Mouse (Mus musculus): ENCODE data around the gene Trip6. TPM values are rescaled to one million over a fixed set of nuclear protein-coding genes. Genes with fewer than 3 reads are reported as not detected.

Gene Trip6
- total RNA-seq, 2 experiments from 2014 or later: 7.2 TPM; not detected in 1

DNA sequence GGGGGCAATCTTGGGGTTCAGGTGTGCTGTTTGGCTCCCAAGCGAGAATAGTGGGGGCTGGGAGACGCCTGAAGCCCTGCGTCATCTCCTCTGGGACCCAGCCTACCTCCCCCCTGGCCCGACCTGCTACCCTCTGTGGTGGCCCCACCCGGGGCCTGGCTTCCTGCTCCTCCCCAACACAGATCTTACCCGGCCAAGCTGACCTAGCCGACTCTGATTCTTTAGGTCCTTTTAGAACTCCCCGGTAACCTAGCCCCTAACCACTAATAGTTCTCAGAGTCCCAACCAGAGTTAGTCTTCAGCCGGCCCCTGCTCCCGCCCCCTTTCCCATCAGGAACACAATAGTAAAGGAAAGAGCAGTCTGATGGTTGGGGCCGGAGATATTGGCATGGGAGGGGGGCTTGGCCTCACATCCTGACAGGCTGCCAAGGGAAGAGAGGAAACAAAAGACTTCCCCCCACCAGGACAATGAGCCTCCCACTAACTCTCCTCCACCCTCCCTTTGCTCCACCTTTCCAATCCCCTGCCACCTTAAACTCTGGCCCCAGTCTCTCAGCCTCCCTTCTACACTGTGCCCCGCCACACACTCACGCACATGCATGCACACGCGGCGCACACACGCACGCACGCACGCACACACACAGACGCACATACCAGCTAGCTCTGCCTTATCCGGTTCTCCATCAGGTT lies 25.2 kb upstream of the Trip6 start:
- ATAC-seq (replicated peaks; ENCODE audit: low FRiP score, poor library complexity, severe bottlenecking): peak; percentile 36; the same call in 1 of the 2 replicates

DNA sequence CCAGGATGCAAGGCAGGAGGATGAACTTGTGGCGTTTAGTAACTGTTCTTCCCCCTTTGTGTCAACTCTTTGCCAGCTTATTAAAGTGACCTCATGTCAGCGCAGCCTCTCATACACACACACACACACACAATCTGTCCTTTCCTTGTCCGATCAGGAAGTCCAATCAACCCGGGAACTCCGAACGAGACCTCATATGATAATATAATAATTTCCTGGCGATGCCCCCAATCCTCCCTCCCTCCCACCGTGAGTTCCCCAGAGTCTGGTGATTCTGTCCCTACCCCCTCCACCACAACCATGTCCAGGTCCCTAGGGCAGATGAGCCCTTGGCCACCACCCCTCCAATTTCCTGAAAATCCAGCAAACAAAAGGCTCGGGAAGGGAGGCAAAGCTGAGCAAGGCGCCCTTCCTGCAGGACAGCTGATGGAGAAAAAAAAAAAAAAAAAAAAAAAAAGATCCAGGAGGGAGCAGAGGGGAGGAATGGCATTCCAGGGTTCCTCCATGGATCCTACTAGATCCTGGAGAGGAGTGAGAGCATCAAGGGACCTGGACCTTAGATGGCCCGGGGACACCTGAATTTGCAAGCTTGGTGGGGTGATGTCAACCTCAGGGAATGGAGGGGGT lies 24.6 kb upstream of the Trip6 start:
- ATAC-seq (replicated peaks; ENCODE audit: low FRiP score, poor library complexity, severe bottlenecking): no peak

DNA sequence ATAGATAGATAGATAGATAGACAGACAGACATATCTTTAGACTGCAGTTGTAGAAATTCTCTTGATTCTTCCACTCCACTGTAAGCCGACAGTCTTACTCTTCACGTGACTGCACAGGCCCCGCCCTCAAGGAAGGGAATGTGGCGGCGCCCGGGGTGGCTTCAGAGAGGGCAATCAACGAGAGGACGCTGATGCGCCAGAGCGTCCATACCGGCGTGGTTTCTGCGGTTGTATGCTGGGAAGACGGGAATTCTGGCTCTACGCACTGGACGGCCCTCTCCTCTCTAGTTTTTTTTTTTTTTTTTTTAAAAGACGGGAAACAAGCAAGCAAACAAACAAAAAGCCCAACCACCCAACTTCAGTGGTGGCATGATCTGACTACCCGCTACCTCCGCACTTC lies 24.1 kb upstream of the Trip6 start:
- peak; percentile 86 for ATAC-seq (replicated peaks; ENCODE audit: low FRiP score, poor library complexity, severe bottlenecking)

DNA sequence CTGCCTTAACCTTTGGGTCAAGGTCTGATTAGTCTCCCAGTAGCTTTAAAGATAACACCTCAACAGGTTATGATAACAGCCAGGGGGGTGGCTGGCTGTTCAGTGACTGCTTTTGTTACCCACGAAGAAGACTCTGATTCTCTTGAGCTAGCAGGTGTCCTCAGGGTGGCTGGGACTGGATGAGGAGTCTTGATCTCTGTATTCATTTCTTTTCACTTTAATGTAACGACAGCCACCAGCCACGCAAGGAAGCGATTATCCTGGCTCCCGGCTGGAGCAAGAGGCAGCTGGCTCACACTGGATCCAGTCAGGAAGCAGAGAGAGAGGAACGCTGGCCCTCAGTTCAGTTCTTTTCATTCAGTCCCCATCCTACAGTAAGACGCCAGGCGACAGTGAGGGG lies 23.0 kb upstream of the Trip6 start:
- no peak for ATAC-seq (replicated peaks; ENCODE audit: low FRiP score, poor library complexity, severe bottlenecking)

DNA sequence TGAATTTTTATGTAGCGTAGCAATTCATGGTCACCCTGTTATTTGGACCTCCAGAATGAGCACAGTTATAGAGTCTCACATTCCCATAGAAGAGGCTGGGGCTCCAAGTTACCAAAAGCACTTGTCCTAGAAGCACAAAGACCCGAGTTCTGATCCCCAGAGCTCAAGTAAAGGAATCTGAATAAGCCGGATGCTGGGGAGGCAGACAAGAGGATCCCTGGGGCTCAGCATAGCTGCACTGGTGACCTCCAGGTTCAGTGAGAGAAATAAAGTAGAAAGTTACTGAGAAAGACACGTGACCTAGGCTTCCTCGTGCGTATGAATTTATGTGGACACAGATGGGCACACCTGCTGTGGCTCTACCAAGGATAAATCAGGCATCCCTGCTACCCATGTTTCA lies 20.9 kb upstream of the Trip6 start:
- no peak for ATAC-seq (replicated peaks; ENCODE audit: low FRiP score, poor library complexity, severe bottlenecking)

DNA sequence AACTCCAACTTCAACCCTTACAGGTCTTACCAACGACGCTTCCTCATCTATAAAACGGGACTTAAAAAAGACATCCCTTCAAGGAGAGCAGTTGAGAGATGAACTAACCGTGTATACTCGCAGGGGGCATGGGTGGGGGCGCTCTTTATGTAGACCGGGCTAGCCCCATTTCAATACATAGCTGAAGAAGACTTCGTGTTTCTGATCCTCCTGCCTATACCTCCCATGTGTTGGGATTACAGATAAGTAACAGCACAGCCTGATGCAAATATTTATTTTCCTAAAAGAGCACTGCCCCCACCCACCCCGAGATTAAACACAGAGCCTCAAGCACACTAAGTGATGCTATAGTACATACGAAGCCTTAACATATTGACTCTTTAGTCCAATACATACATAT lies 20.1 kb upstream of the Trip6 start:
- ATAC-seq (replicated peaks; ENCODE audit: low FRiP score, poor library complexity, severe bottlenecking): no peak

DNA sequence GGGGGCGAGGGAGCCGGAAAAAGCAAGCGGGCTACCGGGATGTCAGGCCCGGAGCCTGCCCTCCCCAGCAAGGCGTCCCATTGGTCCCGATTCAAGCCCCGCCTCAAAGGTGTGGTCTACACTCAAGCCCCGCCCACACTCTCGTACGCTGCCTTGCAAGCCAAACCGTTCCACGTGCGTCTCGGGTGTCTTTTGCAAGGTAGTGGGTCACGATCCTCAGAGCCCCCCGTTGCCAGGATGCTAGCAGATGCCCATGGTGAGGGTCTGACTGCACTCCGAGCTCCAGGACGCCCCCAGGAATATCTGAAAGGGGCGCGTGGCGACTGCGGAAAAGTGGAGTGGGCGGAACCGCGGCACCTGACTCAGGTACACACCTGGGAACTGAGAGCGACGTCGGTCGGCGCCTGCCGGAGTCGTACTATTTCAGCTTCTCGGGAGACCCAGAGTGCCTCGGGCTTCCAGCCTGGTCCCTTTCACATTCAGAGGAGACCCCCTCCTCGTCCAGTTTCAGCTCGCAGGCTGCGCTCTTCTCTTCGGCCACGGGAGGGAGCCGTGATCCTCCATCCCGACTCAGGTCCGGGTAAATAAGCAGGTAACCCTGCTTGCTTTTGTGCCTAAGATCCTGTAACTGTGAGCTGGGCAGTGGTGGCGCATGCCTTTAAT lies 19.4 kb upstream of the Trip6 start, which contains the start of gene Slc12a9:
Gene Slc12a9 (minus strand): TSS at position 86 of the 663 bp plus-strand sequence.
- peak; percentile 89 for ATAC-seq (replicated peaks; ENCODE audit: low FRiP score, poor library complexity, severe bottlenecking)

DNA sequence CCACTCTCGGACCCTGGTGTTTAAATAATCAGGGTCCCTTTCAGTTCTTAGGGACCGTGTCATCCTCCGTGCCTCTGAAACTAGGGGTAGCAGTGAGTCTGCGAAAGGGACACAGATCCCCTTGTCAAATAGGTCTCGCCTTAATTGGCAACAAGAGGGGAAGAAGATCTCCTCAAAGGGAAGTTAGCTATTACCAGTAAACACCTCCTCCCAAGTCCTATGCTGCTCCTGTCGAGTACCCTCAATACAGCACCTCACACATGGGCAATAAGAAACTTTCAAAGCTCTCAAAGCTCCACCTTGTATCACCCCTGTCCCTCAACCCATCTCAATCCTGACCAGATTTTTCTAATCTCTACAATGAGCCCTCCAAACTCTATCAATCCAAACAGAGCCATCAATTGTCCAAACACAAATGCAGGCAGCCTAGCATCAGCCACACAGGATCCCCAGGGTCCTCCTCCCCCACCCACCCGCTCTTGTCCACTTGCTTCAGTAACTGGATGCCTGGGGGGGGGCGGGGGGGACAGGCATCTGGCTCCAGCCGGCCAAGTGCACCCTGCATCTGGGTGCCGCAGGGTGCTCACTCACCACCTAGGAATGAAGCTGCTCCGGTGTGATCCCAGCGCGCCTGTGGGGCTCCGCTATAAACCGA lies 18.8 kb upstream of the Trip6 start:
- ATAC-seq (replicated peaks; ENCODE audit: low FRiP score, poor library complexity, severe bottlenecking): no peak

DNA sequence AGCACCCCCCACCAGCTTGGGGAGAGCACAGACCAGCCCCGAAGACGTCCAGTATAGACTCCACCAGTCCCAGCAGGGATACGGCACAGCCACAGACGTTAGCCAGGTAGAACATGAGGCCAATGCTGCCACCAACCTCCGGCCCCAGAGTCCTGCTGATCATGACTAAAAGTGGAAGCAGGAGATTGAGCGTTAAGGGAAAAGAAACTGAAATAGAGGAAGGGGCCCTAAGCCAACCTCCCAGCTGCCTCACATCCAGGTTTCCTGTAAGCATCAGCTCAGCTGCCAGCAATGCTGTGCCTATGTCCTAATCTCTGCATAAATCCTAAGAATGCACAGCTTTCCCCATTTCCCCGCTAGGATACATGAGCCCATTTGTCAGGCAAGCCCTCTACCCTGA lies 16.7 kb upstream of the Trip6 start:
- no peak for ATAC-seq (replicated peaks; ENCODE audit: low FRiP score, poor library complexity, severe bottlenecking)

DNA sequence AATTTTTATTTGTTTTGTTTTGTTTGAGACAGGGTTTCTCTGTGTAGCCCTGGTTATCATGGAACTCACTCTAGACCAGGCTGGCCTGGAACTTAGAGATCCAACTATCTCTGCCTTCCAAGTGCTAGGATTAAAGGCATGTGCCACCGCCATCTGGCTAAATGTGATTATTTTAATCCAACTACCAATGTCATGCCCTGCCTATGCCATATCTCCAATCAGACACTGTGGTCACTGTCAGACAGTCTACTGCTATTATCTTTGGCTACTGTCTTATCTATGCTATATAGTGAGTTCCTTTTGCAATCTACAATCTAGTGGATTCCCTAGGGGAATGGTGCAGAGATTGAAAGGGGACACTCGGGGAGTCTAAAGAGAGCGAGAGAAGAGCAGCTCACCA lies 6.8 kb upstream of the Trip6 start:
- peak; percentile 18; the same call in 1 of the 2 replicates for ATAC-seq (replicated peaks; ENCODE audit: low FRiP score, poor library complexity, severe bottlenecking)

DNA sequence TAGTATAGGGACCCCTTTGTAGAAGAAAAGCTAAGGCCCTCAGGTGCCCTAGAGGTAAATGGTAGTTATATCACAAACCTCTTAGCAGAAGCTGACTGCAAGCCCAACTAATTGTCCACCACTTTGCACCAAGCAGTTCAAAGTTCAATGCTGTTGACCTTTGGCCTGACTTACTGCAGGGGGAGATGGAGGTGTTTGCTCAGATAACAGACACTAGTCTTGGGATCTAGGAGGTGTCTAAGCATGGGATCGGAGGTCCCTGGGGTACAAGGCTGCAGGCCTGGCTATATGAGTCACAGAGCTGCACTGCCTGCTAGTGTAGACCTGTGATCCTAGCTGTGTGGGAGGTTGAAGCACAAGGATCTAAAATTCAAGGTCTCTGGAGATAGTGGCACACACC lies 4.4 kb upstream of the Trip6 start:
- no peak for ATAC-seq (replicated peaks; ENCODE audit: low FRiP score, poor library complexity, severe bottlenecking)

DNA sequence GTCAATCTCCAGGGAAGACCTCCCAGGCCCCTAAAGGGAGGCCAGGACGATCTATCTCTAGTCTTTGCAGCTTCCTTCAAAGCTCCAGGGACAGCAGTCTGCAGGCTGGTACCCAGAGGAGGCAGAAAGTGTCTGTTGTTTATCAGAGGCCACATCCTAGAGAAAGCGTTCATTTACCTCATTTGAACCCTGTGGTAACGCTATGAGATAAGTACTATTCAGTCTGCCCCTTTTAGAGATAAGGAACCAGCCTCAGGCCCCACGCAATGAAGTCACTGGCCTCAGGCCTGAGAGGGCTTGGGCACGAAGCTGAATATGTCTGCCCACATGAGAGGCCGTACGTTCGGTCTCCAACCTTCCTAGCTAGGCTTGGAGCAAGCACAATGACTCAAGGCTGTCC lies 3.2 kb upstream of the Trip6 start:
- peak; percentile 40 for ATAC-seq (replicated peaks; ENCODE audit: low FRiP score, poor library complexity, severe bottlenecking)

DNA sequence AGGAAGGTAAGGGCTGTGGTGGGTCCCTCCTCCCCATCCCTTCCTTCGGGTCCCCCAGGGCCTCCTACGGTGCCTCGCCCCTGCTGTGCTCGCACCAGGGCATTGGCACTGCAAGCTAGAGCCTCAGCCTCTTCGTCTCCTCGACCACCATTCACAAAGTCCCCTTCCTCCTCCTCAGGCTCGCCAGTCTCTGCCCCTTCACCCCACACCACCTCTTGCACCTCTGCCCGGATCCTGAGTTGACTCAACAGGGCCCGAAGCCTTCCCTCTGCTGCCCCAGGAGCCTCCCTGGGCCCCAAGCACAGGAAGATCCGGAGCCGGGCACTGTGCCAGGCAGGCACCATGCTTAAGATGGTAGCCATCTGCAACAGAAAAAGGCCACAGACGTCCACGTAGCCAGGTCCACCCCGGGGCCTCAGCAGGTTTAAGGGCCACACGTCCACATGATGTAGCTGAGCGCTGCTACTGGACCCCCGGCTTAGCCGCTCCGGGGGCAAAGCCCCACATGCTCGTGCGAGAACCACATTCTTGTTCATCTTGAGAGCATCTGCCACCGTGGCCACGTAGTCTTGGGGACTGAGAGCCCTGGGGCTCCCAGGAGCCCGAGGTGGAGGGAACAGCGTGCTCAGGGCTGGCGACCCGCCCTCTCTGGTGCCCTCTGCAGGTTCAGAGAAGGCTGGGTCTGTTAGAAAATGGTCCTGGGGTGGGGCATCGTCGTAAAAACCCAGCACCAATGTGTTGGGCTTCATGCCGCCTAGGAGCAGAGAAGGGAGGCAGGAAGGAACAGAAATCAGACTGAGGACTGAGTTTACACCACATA lies 1.1 kb upstream of the Trip6 start:
- ATAC-seq (replicated peaks; ENCODE audit: low FRiP score, poor library complexity, severe bottlenecking): peak; percentile 60

DNA sequence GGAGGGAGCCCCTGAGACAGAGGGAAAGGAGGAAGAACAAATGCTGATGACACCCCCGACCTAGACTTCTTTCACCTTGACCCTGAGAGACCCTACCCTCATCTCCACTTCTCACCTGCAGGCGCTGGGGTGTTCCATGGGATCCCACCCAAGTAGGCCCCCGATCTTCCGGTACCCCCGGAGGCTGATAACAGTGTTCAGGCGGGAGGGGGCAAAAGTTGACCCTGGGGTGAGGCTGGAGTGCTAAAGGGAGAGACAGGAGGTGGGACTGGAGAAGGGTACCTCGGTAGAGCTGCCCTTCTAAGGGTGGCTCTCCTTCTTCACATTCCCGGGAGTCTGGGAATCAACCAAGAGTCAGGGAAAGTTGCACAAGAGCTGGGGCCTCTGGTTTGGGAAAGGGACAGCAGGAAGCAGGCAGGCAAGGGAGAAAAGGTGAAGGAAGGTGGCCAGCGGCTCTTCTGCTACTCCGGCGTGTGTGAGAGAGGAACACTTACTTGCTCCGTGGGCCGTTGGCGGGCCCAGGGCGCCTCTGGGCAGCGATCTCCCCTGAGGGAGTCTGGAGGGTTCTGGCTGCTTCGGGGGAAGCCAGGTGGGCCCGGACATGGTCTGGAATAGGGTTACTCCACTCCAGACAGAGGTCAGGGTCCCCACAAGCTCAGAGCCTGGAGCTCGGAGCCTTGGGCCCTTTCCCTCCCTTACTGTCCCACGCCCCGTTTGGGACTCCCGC lies 575 bp downstream of the Trip6 start:
- ATAC-seq (replicated peaks; ENCODE audit: low FRiP score, poor library complexity, severe bottlenecking): 0 out of 2 replicates have a peak, but pooled peaks have one; percentile 13

DNA sequence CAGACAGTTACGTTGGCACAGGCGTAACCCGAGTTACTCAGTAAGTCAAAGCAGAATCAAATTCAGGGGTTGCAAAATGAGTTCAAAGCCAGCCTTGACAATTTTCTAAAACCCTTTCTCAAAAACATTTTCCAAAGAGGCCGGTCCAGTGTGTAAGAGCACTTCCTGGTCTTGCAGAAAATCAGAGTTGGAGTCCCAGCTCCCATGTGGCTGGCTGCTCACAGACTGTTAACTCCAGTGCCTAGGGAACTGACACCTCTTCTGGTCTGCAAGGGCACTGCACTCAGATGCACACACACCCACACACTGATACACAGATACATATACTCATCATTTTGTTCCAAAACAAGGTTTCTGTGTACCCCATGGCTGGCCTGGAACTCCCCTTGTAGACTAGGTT lies 5.8 kb downstream of the Trip6 start:
- ATAC-seq (replicated peaks; ENCODE audit: low FRiP score, poor library complexity, severe bottlenecking): no peak

DNA sequence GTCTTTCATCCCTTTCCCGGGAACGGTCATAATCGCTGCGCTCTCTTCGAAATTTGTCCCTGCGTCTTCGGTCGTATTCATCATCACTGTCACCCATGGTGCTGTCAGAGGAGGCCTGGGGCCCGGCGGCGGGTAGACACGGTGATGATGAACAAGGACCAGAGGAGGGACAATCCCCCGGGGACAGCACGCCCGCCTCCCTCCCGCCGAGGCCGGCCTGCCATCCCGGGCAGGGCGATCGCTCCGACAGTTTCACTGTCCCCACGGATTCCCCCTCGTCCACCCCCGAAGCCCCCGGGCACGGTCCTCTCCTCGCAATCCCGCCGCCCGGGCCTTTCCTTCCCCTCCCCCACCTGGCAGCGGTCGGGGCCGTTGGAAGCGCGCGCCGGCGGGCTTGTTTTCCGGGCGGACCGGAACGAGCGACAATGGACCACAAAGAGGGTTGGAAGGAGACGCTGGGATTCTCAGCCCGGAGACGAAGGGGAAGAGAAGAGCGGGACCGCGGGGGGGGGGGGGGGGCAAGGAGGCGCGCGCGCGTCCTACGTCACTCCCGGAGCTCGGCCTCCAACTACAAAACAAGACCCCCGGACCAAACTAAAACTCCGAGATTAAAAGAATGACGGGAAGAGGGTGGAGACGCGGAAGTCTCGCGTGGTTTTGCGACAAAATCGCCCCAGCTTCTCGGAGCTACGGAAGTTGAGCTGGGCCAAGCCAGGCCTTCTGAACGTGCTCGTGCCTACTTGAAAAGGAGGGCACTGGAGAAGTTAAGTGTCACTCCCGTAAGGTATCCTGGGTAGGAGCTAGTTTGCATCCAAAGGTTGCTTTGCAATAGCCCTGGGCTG lies 6.9 kb downstream of the Trip6 start, which contains the start of gene Srrt:
Gene Srrt (minus strand): TSS at position 604 of the 842 bp plus-strand sequence.
- ATAC-seq (replicated peaks; ENCODE audit: low FRiP score, poor library complexity, severe bottlenecking): peak; percentile 88

DNA sequence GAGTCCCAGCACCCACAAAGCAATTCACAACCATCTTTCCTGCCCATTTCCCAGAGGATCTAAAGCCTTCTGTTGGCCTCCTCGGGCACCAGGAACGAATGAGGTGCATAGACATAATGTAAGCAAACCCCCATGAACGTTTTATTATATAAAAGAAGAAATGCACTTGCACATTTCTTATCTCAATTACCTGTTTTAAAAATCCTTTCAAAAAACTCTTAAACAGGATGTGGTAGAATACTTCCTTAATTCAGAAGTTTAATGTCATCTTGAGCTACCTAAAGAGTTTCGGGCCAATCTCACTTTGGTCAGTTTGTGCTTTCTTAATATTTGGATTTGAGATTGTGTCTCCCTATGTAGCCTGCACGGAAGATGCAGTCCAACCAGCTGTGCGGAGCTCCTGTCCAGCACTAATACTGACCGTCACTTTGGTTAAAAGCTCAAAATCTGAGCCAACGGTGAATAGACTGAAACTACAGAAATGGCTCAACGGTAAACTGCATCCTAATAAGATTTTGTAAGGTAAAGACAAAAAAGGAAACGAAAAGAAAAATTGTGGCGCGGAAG lies 7.7 kb downstream of the Trip6 start:
- 0 out of 2 replicates have a peak, but pooled peaks have one; percentile 10 for ATAC-seq (replicated peaks; ENCODE audit: low FRiP score, poor library complexity, severe bottlenecking)

DNA sequence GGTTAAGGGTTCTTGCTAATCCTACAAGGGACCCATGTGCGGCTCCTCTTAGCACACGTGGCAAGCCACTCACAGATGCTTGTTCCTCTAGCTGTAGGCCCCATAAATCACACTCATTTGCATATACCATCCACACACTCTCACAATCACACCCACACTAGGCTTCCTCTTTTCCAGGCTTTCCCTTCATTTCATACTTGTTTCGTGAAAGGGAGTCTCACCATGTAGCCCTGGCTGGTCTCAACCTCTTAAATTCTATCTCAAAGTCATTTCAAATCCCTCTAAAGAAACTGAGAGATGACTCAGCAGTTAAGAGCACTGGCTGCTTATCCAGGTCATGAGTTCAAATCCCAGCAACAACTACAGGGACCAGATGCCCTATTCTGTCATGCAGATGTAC lies 8.4 kb downstream of the Trip6 start:
- no peak for ATAC-seq (replicated peaks; ENCODE audit: low FRiP score, poor library complexity, severe bottlenecking)

Data from erythroid progenitor cell, adult 5-6 weeks (primary cell).